Mouse (Mus musculus) limb, embryonic 14.5 days (tissue): ENCODE measurements at regions not wholly inside any gene's neighbourhood (a gene's known extent, or its start where the extent isn't known, plus 50 kb on each side); places are given as distances from the start of the nearest gene placed in this dataset.

Experiments used
- ATAC-seq: fragments of 200-750 bp; cut with Nextera tagmentation; 2 replicates; pipeline ENCODE4 v1.8.0; 2017; ENCODE audit warnings: low read depth, moderate number of reproducible peaks, moderate TSS enrichment; ENCODE audit not compliant: low FRiP score
- DNase-seq: peaks from one replicate; pipeline ENCODE4 v3.0.0-alpha.2; 2015; ENCODE audit warnings: low spot score
- H3K27ac ChIP-seq: fragments of 300-500 bp; sonication (generic); replicated peaks from 2 replicates; pipeline ENCODE4 v1.5.1; 2014; ENCODE audit warnings: low read depth, mild to moderate bottlenecking, low read length, moderate library complexity, mixed read lengths
- H3K27me3 ChIP-seq: fragments of 300-500 bp; sonication (generic); 2 replicates; pipeline ENCODE4 v1.6.1; 2014; ENCODE audit warnings: low read length, mixed read lengths; ENCODE audit not compliant: control insufficient read depth, insufficient read depth
- H3K36me3 ChIP-seq: fragments of 300-500 bp; sonication (generic); 2 replicates; pipeline ENCODE4 v1.6.1; 2014; ENCODE audit warnings: mild to moderate bottlenecking, low read length, moderate library complexity, mixed read lengths; ENCODE audit not compliant: control insufficient read depth, insufficient read depth
- H3K4me1 ChIP-seq: fragments of 300-500 bp; sonication (generic); 2 replicates; pipeline ENCODE4 v1.6.1; 2014; ENCODE audit warnings: antibody characterized with exemption, low read length, mixed read lengths; ENCODE audit not compliant: control insufficient read depth, insufficient read depth
- H3K4me2 ChIP-seq: fragments of 300-500 bp; sonication (generic); replicated peaks from 2 replicates; pipeline ENCODE4 v1.6.1; 2014; ENCODE audit warnings: low read depth, mild to moderate bottlenecking, low read length, moderate library complexity; ENCODE audit not compliant: severe bottlenecking
- H3K4me3 ChIP-seq: fragments of 300-500 bp; sonication (generic); replicated peaks from 2 replicates; pipeline ENCODE4 v1.5.1; 2014; ENCODE audit warnings: low read length
- H3K9ac ChIP-seq: fragments of 300-500 bp; sonication (generic); 2 replicates; pipeline ENCODE4 v1.6.1; 2014; ENCODE audit warnings: mild to moderate bottlenecking, low read depth, low read length, moderate library complexity; ENCODE audit not compliant: severe bottlenecking
- H3K9me3 ChIP-seq: fragments of 300-500 bp; sonication (generic); 2 replicates; pipeline ENCODE4 v1.6.1; 2016; ENCODE audit warnings: low read length; ENCODE audit not compliant: control insufficient read depth
- POLR2A ChIP-seq: fragments of 200-500 bp; IDR thresholded peaks from 2 replicates; pipeline ENCODE4 v1.8.0; 2012; ENCODE audit warnings: inconsistent platforms, mild to moderate bottlenecking, moderate library complexity, borderline replicate concordance; ENCODE audit not compliant: insufficient read depth, insufficient read length; ENCODE audit errors: extremely low read depth
- WGBS: fragments of 180-500 bp; shearing (Covaris S2); extraction: QIAGEN DNeasy Blood & Tissue Kit; methylation state at CpG from one replicate; pipeline ENCODE4 v1.1.7; 2014; 5-methylcytosine and 5-hydroxymethylcytosine counted together

DNA sequence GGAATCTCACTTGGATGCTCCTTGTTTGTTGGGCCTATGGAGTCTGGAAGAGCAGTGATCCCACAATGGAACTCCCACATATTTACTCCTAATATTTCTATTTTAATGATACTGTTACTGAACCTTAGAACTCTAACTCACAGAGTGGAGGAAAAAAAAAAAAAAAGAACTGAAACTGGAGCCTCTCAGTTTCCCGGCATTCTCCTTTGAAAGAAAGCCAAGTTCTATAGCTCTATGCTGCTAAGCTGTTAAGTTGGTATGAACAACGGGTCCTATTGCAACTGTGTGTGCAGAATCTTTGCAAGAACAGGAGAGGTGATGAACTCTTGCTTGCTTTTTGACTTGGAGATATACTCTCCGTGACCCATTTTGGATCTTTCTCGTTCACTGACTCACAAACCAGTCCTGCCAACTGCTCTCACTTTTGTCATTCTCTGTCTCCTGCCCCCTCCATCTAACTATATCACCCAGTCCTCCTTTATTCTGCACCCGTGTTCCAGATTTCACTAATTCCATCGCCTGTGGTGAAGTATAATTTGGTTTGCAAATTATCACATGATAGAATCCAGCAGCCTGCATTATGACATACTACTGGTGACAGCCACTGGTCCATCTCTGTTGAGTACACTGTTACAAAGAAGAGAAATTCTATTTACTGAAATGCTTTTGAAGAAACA lies 92.6 kb upstream of the Ctsc start:
- WGBS, result 63% methylated on average over 6 of the region's 6 CpGs
- Histone ChIP-seq H3K36me3 (no peaks in the 10 kb centered on the region), H3K27me3 (no peaks in the 10 kb centered on the region), H3K4me2 (no peak overlapping the region), H3K4me3 (no peak overlapping the region), H3K4me1 (no peaks in the 10 kb centered on the region), H3K27ac (no peak overlapping the region), H3K9ac (no peak overlapping the region), H3K9me3 (no peaks in the 10 kb centered on the region)
- no peak for DNase-seq
- ATAC-seq, result no peak
- TF ChIP-seq POLR2A, result no peak

DNA sequence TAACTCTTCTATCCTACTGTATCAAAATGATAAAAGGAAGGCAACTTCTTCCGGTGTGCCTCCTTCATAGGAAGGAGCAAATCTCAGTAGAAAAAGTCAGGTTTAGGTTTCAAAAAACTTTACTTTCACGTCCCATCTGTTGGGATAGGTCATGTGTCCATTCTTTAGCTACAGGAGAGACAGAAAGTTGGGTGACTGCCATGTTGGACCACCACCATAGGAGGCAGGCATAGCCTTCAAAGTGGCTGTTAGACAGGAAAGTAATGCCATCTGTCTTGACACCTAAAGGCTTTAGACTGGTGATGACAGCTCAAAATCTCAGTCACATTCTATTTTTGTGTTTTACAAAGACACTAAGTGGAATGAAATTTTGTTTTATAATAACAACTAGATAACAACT lies 90.3 kb upstream of the Ctsc start:
- no peaks in the 10 kb centered on the region for H3K4me1 ChIP-seq
- no peak overlapping the region for H3K4me2 ChIP-seq
- no peaks in the 10 kb centered on the region for H3K27me3 ChIP-seq
- H3K36me3 ChIP-seq, result no peaks in the 10 kb centered on the region
- H3K9me3 ChIP-seq, result no peaks in the 10 kb centered on the region
- DNase-seq (no peak), ATAC-seq (no peak)
- TF ChIP-seq POLR2A, result no peak
- 77% methylated on average over 2 of the region's 2 CpGs for WGBS
- H3K9ac ChIP-seq, result no peak overlapping the region
- no peak overlapping the region for H3K4me3 ChIP-seq
- H3K27ac ChIP-seq, result no peak overlapping the region

DNA sequence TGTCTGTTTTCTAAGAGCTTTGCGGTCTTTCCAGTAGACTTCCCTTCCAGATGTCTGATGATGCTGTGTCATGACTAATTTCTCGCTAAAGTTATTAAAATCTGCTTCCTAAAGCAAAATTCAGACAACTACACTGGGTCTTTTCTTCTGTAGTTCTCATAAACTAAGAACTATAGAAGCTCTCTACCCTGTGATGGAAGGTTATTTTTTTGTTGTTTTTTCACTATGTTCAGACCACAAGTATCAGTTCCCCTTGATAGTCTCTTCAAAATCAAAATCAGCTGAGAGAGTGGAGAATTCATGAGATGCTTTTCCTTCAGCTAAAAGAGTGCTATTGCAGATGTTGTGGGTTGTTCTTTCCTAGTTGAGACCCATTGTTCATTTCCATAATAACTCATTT lies 85.1 kb upstream of the Ctsc start:
- Histone ChIP-seq H3K4me2 (no peak overlapping the region), H3K9me3 (no peaks in the 10 kb centered on the region), H3K36me3 (no peaks in the 10 kb centered on the region), H3K27me3 (no peaks in the 10 kb centered on the region), H3K9ac (no peak overlapping the region), H3K4me1 (no peaks in the 10 kb centered on the region), H3K27ac (no peak overlapping the region), H3K4me3 (no peak overlapping the region)
- no peak for TF ChIP-seq POLR2A
- DNase-seq (no peak), ATAC-seq (no peak)
- 86% methylated on average over 2 of the region's 2 CpGs for WGBS

DNA sequence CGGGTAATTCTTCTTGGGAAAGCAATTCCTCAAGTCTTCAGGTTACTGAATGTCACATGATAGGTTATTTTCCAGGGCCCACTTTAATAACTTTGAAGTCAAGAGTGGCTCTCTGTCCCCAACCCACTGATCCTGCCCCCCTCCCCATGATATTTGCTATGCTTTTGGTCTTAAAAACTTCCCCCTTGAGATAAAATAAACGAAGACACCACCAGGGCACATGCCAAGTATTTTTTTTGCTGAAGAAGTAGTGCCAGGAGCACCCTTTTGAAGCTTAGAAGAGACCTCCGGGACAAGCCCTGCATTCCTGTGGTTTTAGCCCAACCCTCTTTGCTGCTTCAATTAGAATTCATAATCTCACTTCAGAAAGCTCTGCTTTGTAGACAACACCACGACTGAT lies 78.8 kb upstream of the Ctsc start:
- Histone ChIP-seq H3K27ac (no peak overlapping the region), H3K36me3 (no peaks in the 10 kb centered on the region), H3K4me3 (no peak overlapping the region), H3K9me3 (no peaks in the 10 kb centered on the region), H3K4me1 (no peaks in the 10 kb centered on the region), H3K9ac (no peak overlapping the region), H3K4me2 (no peak overlapping the region), H3K27me3 (no peaks in the 10 kb centered on the region)
- DNase-seq (no peak), ATAC-seq (no peak)
- no peak for TF ChIP-seq POLR2A
- 52% methylated on average over 4 of the region's 4 CpGs for WGBS

DNA sequence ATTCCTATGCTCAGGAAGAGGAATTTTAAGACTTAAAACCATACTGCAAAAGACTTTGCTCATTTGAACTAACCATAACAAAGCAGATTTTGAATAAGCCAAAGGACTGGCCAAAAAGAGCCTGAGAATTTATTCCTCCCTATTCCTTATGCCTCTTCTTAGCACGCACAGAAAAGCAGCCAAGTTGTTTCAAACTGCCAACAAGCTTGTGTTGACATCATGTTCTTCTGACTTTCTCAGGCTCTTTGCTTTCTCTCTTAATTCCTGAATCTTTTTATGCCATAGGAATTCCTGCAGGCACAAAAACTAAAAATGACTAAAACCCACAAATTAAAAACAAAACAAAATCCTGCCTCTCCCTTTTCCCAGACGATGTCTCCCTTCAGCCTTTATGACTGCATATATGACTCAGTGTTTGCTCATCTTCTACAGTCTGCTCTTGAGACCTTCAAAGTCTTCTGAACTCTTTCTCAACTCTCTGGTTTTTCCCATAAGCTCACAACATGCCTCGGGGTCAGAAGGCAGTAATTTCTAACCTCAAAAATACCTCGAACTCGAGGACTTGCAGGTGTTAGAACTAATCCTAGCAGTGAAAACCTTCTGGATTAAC lies 77.9 kb upstream of the Ctsc start:
- Histone ChIP-seq H3K36me3 (no peaks in the 10 kb centered on the region), H3K27me3 (no peaks in the 10 kb centered on the region), H3K9me3 (no peaks in the 10 kb centered on the region), H3K4me3 (no peak overlapping the region), H3K4me2 (no peak overlapping the region), H3K9ac (no peak overlapping the region), H3K27ac (no peak overlapping the region), H3K4me1 (no peaks in the 10 kb centered on the region)
- no peak for TF ChIP-seq POLR2A
- ATAC-seq (no peak), DNase-seq (no peak)
- 71% methylated on average over 5 of the region's 5 CpGs for WGBS
